Mouse (Mus musculus): ENCODE data around the gene Pou3f1.

DNA sequence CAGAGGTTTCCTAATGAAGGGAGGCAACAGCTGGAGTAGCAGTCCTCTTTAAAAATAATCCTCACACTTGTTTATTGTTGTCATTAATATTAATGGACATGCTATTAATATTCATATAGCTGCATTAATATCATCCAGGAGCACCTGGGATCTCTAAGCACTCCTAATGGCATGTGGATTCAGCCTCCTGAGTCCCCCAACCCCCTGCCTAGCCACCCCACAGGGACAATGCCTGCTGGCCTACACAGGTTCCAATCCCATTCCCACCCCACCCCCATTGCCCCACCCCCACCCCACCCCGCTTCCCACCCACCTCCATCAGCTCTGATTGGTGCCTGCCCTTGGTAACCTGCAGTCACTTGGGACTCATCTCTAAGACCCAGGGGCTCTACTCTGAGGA is 40.0 kb upstream of the Pou3f1 start:
- no peak for TF ChIP-seq TAL1 (IDR thresholded peaks at IDR 0.05; ENCODE audit: low read length)
- TF ChIP-seq GATA1 (IDR thresholded peaks at IDR 0.05; ENCODE audit: low read length) = no peak

All from erythroblast, embryonic 14.5 days (primary cell).